Mouse (Mus musculus) embryonic facial prominence, embryonic 15.5 days (tissue): Measurements from ENCODE around the gene Gm21887. TPM values are rescaled to one million over a fixed set of nuclear protein-coding genes. Genes with fewer than 3 reads are reported as not detected.
"Not testable (repeated sequence)": the region's sequence is repeated elsewhere in the genome, so short reads cannot be mapped to it uniquely, and the experiment has no call there.

Experiments
- ATAC-seq: fragments of 200-750 bp; cut with Nextera tagmentation; 2 replicates; pipeline ENCODE4 v1.8.0; 2017; ENCODE audit warnings: low read depth, moderate TSS enrichment; ENCODE audit not compliant: insufficient number of reproducible peaks, low FRiP score, low TSS enrichment
- H3K27ac ChIP-seq: fragments of 300-500 bp; sonication (generic); replicated peaks from 2 replicates; pipeline ENCODE4 v1.5.1; 2015; ENCODE audit warnings: mild to moderate bottlenecking, inconsistent platforms
- H3K27me3 ChIP-seq: fragments of 300-500 bp; sonication (generic); 2 replicates; pipeline ENCODE4 v1.6.1; 2015; ENCODE audit warnings: inconsistent platforms
- H3K36me3 ChIP-seq: fragments of 300-500 bp; sonication (generic); 2 replicates; pipeline ENCODE4 v1.6.1; 2015; ENCODE audit warnings: mild to moderate bottlenecking, inconsistent platforms
- H3K4me1 ChIP-seq: fragments of 300-500 bp; sonication (generic); 2 replicates; pipeline ENCODE4 v1.6.1; 2015; ENCODE audit warnings: inconsistent platforms
- H3K4me2 ChIP-seq: fragments of 300-500 bp; sonication (generic); replicated peaks from 2 replicates; pipeline ENCODE4 v1.6.1; 2015; ENCODE audit warnings: mild to moderate bottlenecking, inconsistent platforms
- H3K4me3 ChIP-seq: fragments of 300-500 bp; sonication (generic); replicated peaks from 2 replicates; pipeline ENCODE4 v1.5.1; 2015; ENCODE audit warnings: mild to moderate bottlenecking, inconsistent platforms
- H3K9ac ChIP-seq: fragments of 300-500 bp; sonication (generic); 2 replicates; pipeline ENCODE4 v1.6.1; 2015; ENCODE audit warnings: inconsistent platforms
- H3K9me3 ChIP-seq: fragments of 300-500 bp; sonication (generic); replicated peaks from 2 replicates; pipeline ENCODE4 v1.6.1; 2016; ENCODE audit warnings: inconsistent platforms
- WGBS: fragments of 180-500 bp; shearing (Covaris S2); methylation state at CpG from one replicate; pipeline ENCODE4 v1.1.7; 2015; 5-methylcytosine and 5-hydroxymethylcytosine counted together
- polyA plus RNA-seq: library from polyadenylated mRNA; unstranded; fragments of >200 nt; fragmentation: Nextera tagmentation; extraction: Ambion mirVana; gene quantifications from 2 replicates; pipeline ENCODE4 v1.2.1, GENCODE M21; 2015

The Gm21887 gene
- polyA plus RNA-seq, 1 experiment from 2014 or later = 190 TPM

- H3K4me2 ChIP-seq = not testable (repeated sequence)
Measured at GRCm38 (mm10) chrX:170007375-170008178, 1.9 kb upstream of the Gm21887 start.

GRCm38 (mm10) chrX:170008179-170008467, 1.3 kb upstream of the Gm21887 start:
- H3K36me3 ChIP-seq, H3K9ac ChIP-seq, H3K27me3 ChIP-seq, H3K4me3 ChIP-seq, H3K27ac ChIP-seq, ATAC-seq, H3K4me1 ChIP-seq, H3K4me2 ChIP-seq: not testable (repeated sequence)
- peaks cover 22% of the 10 kb centered on the region for H3K9me3 ChIP-seq

More at GRCm38 (mm10) chrX:170007375-170008178, 1.9 kb upstream of the Gm21887 start:
- H3K4me3 ChIP-seq, H3K9ac ChIP-seq, H3K4me1 ChIP-seq, H3K36me3 ChIP-seq, H3K27ac ChIP-seq, H3K27me3 ChIP-seq, ATAC-seq: not testable (repeated sequence)
- H3K9me3 ChIP-seq = peaks cover 22% of the 10 kb centered on the region
- WGBS = 46% methylated on average over 2 of the region's 2 CpGs

DNA sequence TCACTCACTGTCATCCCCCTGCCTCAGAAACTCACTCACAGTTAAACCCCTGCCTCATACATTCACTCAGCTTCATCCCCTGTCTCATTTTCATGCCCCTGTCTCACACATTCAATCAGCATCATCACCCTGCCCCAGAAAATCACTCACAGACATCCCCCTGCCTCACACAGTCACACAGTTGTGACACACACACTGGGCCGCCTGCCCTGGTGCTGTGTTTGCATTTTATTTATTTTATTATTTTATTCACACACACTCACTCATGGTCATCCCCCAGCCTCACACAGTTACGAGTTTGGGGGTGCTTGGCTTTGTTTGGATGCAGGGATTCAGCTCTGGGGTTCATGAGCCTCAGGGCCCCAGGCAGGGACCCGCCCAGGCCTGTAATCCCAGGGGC, 875 bp upstream of the Gm21887 start:
- 29% methylated on average over 3 of the region's 3 CpGs for WGBS
- not testable (repeated sequence) for H3K4me3 ChIP-seq, H3K4me1 ChIP-seq, H3K27ac ChIP-seq, H3K36me3 ChIP-seq, H3K9ac ChIP-seq, H3K27me3 ChIP-seq, ATAC-seq, H3K4me2 ChIP-seq
- H3K9me3 ChIP-seq = peaks cover 22% of the 10 kb centered on the region

GRCm38 (mm10) chrX:170009801-170010221, 352 bp downstream of the Gm21887 start:
- peak overlapping the region; percentile 44 for H3K9ac ChIP-seq
- peaks cover 22% of the 10 kb centered on the region for H3K9me3 ChIP-seq
- H3K4me2 ChIP-seq, H3K4me1 ChIP-seq, H3K27me3 ChIP-seq, H3K36me3 ChIP-seq: not testable (repeated sequence)
- peak overlapping the region; percentile 48 for H3K4me3 ChIP-seq
- peak overlapping the region; percentile 69 for H3K27ac ChIP-seq
- WGBS = 52% methylated on average over 25 of the region's 25 CpGs
- ATAC-seq = peak; percentile 97

- WGBS = 80% methylated on average over 97 of the region's 97 CpGs
- Histone ChIP-seq H3K4me3 (peak overlapping the region; percentile 0; the same call in 1 of the 2 replicates), H3K9me3 (peaks cover 22% of the 10 kb centered on the region), H3K4me2 (0 out of 2 replicates have a peak overlapping the region, but pooled peaks have one; percentile 0)
- peak; percentile 36 for ATAC-seq
- not testable (repeated sequence) for H3K36me3 ChIP-seq, H3K27ac ChIP-seq, H3K9ac ChIP-seq, H3K27me3 ChIP-seq, H3K4me1 ChIP-seq
Measured at GRCm38 (mm10) chrX:170010581-170011528, 1.4 kb downstream of the Gm21887 start.

- H3K9ac ChIP-seq, H3K27ac ChIP-seq, H3K36me3 ChIP-seq, H3K4me2 ChIP-seq, H3K4me3 ChIP-seq, H3K4me1 ChIP-seq, ATAC-seq, H3K27me3 ChIP-seq: not testable (repeated sequence)
- 82% methylated on average over 7 of the region's 10 CpGs for WGBS
- peaks cover 22% of the 10 kb centered on the region for H3K9me3 ChIP-seq
Measured at GRCm38 (mm10) chrX:170011529-170011879, 2.0 kb downstream of the Gm21887 start.

GRCm38 (mm10) chrX:170013421-170013820, 4.0 kb downstream of the Gm21887 start:
- WGBS = 60% methylated on average over 1 of the region's 13 CpGs
- H3K27ac ChIP-seq, H3K4me1 ChIP-seq, ATAC-seq, H3K4me3 ChIP-seq, H3K27me3 ChIP-seq, H3K9ac ChIP-seq, H3K4me2 ChIP-seq: not testable (repeated sequence)
- Histone ChIP-seq H3K36me3 (peaks cover 16% of the 10 kb centered on the region), H3K9me3 (peaks cover 14% of the 10 kb centered on the region)

- H3K4me1 ChIP-seq, H3K9ac ChIP-seq, H3K4me2 ChIP-seq, H3K4me3 ChIP-seq, H3K27me3 ChIP-seq, ATAC-seq, H3K27ac ChIP-seq: not testable (repeated sequence)
- Histone ChIP-seq H3K9me3 (peaks cover 15% of the 10 kb centered on the region), H3K36me3 (peaks cover 21% of the 10 kb centered on the region)
- 82% methylated on average over 5 of the region's 13 CpGs for WGBS
Measured at GRCm38 (mm10) chrX:170014038-170014437, 4.6 kb downstream of the Gm21887 start.

- peaks cover 14% of the 10 kb centered on the region for H3K9me3 ChIP-seq
- not testable (repeated sequence) for H3K27me3 ChIP-seq, H3K4me3 ChIP-seq, H3K9ac ChIP-seq, H3K27ac ChIP-seq, H3K4me2 ChIP-seq, ATAC-seq, H3K4me1 ChIP-seq
- WGBS = 85% methylated on average over 12 of the region's 12 CpGs
- H3K36me3 ChIP-seq = peaks cover 34% of the 10 kb centered on the region
Measured at GRCm38 (mm10) chrX:170015883-170016282, 6.4 kb downstream of the Gm21887 start.

- not testable (repeated sequence) for H3K4me3 ChIP-seq, H3K27me3 ChIP-seq, H3K9ac ChIP-seq, H3K4me2 ChIP-seq, H3K4me1 ChIP-seq
- peaks cover 29% of the 10 kb centered on the region for H3K36me3 ChIP-seq
- peaks cover 16% of the 10 kb centered on the region for H3K9me3 ChIP-seq
- WGBS = 57% methylated on average over 27 of the region's 27 CpGs
- peak; percentile 78 for ATAC-seq
- H3K27ac ChIP-seq = 0 out of 2 replicates have a peak overlapping the region, but pooled peaks have one; percentile 8
Measured at GRCm38 (mm10) chrX:170017333-170018245, 8.1 kb downstream of the Gm21887 start.
